25 mouse cellular contexts compared by ENCODE assay signal in genomic region chr11:58658596-58658995, GRCm38 (mm10). TPM values are rescaled to one million over a fixed set of nuclear protein-coding genes. Genes with fewer than 3 reads are reported as not detected.
DNase-seq lines count a peak whose midpoint lies in the region.
"Had no signal": no experiment of that assay in that cellular context is flagged by ENCODE, and none has a peak within 500 bp of the region (broad histone marks: within the 10 kb centered on the region; RNA-seq: fewer than 3 reads in every experiment).

TSS of gene Olfr322 (plus strand) at chr11:58658782.

- no peak within 1 kb of the TSS for H3K27ac ChIP-seq in heart, embryonic 10.5 days

- H3K4me1 ChIP-seq in heart, embryonic 10.5 days: no peaks in the 10 kb centered on the region

- no peaks in the 10 kb centered on the region for H3K27me3 ChIP-seq in heart, embryonic 10.5 days (ENCODE audit: insufficient read depth, poor library complexity, severe bottlenecking)

- no peaks in the 10 kb centered on the region for H3K9me3 ChIP-seq in heart, embryonic 10.5 days
- H3K9me3 ChIP-seq: G1E had no signal

- 86% methylated on average over 4 of the region's 4 CpGs for WGBS in heart, embryonic 10.5 days

- intact Hi-C loops in heart, postnatal 25 days (cut with DNase I): no loop called here
- intact Hi-C loops in heart, postnatal 10 days (cut with DNase I): no loop called here

- no peak within 1 kb of the TSS for H3K4me3 ChIP-seq in heart, embryonic 10.5 days

- DNase-seq in heart, adult 11 months: peak; percentile 79
- no peak for DNase-seq in heart, postnatal 25 days (ENCODE audit: low spot score)
- peak; percentile 59 for DNase-seq in heart, embryonic 10.5 days (ENCODE audit: low spot score)
- DNase-seq in heart, postnatal 10 days: no peak
- DNase-seq: adrenal gland, adult 2 months; adrenal gland, adult 8-10 months; adrenal gland, postnatal 10 days; adrenal gland, postnatal 14 days; adrenal gland, postnatal 25 days; adrenal gland, postnatal 36 days; B cell, adult 2 months; cerebellum, adult 11 months; cerebellum, adult 11-12 months; cerebellum, adult 18-20 months had no signal

- no peaks in the 10 kb centered on the region for H3K36me3 ChIP-seq in heart, embryonic 10.5 days
- H3K36me3 ChIP-seq: G1E had no signal

RNA-seq across cellular contexts. Expression of gene Olfr322, which starts in this region (rescaled TPM):
- total RNA-seq in heart, postnatal 25 days (2021): not detected
- polyA plus RNA-seq in heart, embryonic 10.5 days (2016; fragmentation: Nextera tagmentation; extraction: Ambion mirVana): not detected in 2 replicates
- total RNA-seq in heart, postnatal 10 days (2021): not detected
- total RNA-seq: adrenal gland, adult 18-20 months; adrenal gland, adult 2 months; adrenal gland, adult 8-10 months; adrenal gland, postnatal 10 days; adrenal gland, postnatal 14 days; adrenal gland, postnatal 25 days; adrenal gland, postnatal 36 days; adrenal gland, postnatal 4 days; CH12.LX; ES-E14; MEL had no signal
- polyA plus RNA-seq: activated CD4-positive, CD25-positive, alpha-beta regulatory T cell, adult 4 months; adrenal gland, adult 2 months; brain, embryonic 14.5 days; C2C12; CD4-positive, CD25-positive, alpha-beta regulatory T cell, adult 4 months; G1E; Patski had no signal

Comparison
In these comparisons a context has a peak if more than half of its experiments do, and no peak if none do; other contexts are left out.
1. Peak in DNase-seq in heart, embryonic 10.5 days; RNA of the gene not detected or under 1 TPM.